Mouse (Mus musculus): ENCODE measurements at regions not wholly inside any gene's neighbourhood (a gene's known extent, or its start where the extent isn't known, plus 50 kb on each side); places are given as distances from the start of the nearest gene placed in this dataset.

GRCm38 (mm10) chr4:95185916-95186200 lies 133.8 kb upstream of the Jun start:
- no peak for DNase-seq

- no peak for DNase-seq
Measured at GRCm38 (mm10) chr4:95188107-95188506, 136.1 kb upstream of the Jun start.

GRCm38 (mm10) chr4:95191654-95192406 lies 139.8 kb upstream of the Jun start:
- no peak for DNase-seq

- no peak for DNase-seq
Measured at GRCm38 (mm10) chr4:95192562-95192961, 140.5 kb upstream of the Jun start.

GRCm38 (mm10) chr4:95193028-95193427 lies 141.0 kb upstream of the Jun start:
- peak; percentile 54 for DNase-seq

- DNase-seq, result no peak
Measured at GRCm38 (mm10) chr4:95193473-95193872, 141.5 kb upstream of the Jun start.

GRCm38 (mm10) chr4:95194621-95195455 lies 142.8 kb upstream of the Jun start:
- no peak for DNase-seq

- no peak for DNase-seq
Measured at GRCm38 (mm10) chr4:95196106-95196505, 144.1 kb upstream of the Jun start.

GRCm38 (mm10) chr4:95197077-95197711 lies 145.2 kb upstream of the Jun start:
- no peak for DNase-seq

GRCm38 (mm10) chr4:95199394-95199793 lies 147.4 kb upstream of the Jun start:
- no peak for DNase-seq

- DNase-seq, result peak; percentile 33
Measured at GRCm38 (mm10) chr4:95200130-95200529, 148.1 kb upstream of the Jun start.

GRCm38 (mm10) chr4:95202478-95202877 lies 150.5 kb upstream of the Jun start:
- DNase-seq, result no peak

- DNase-seq, result no peak
Measured at GRCm38 (mm10) chr4:95203577-95203976, 151.6 kb upstream of the Jun start.

GRCm38 (mm10) chr4:95205372-95205771 lies 153.3 kb upstream of the Jun start:
- no peak for DNase-seq

GRCm38 (mm10) chr4:95207783-95208182 lies 155.8 kb upstream of the Jun start:
- DNase-seq, result peak; percentile 32

GRCm38 (mm10) chr4:95208827-95209226 lies 156.8 kb upstream of the Jun start:
- DNase-seq, result no peak

- no peak for DNase-seq
Measured at GRCm38 (mm10) chr4:95209322-95210119, 157.5 kb upstream of the Jun start.

GRCm38 (mm10) chr4:95212561-95212960 lies 160.5 kb upstream of the Jun start:
- no peak for DNase-seq

- no peak for DNase-seq
Measured at GRCm38 (mm10) chr4:95213026-95213425, 161.0 kb upstream of the Jun start.

GRCm38 (mm10) chr4:95214026-95214425 lies 162.0 kb upstream of the Jun start:
- no peak for DNase-seq

GRCm38 (mm10) chr4:95215187-95215586 lies 163.2 kb upstream of the Jun start:
- no peak for DNase-seq

GRCm38 (mm10) chr4:95230461-95230860 lies 178.4 kb upstream of the Jun start:
- DNase-seq, result no peak

GRCm38 (mm10) chr4:95233034-95233433 lies 181.0 kb upstream of the Jun start:
- no peak for DNase-seq

All from kidney, postnatal 14 days (tissue).